Comparison of ENCODE assay signal across 8 mouse cellular contexts in genomic region chr3:135422232-135422855, GRCm38 (mm10). TPM values are rescaled to one million over a fixed set of nuclear protein-coding genes. Genes with fewer than 3 reads are reported as not detected.
DNase-seq lines count a peak whose midpoint lies in the region; ATAC-seq and TF ChIP-seq lines count a peak whose summit lies in the region.

No protein-coding gene starts in this region.

- peak; percentile 8 for DNase-seq in lung, embryonic 14.5 days
- no peak for DNase-seq in lung, postnatal 36 days
- DNase-seq in adrenal gland, postnatal 10 days, result no peak
- no peak for DNase-seq in kidney, adult 8-10 months
- no peak for DNase-seq in layer of hippocampus, adult 8-10 months (ENCODE audit: low spot score in 2 of 2)

- no peaks in the 10 kb centered on the region for H3K36me3 ChIP-seq in lung, embryonic 14.5 days (ENCODE audit: insufficient read depth)
- H3K36me3 ChIP-seq in embryonic facial prominence, embryonic 13.5 days, result 0 out of 2 replicates have a peak, but pooled peaks cover 3% of the 10 kb centered on the region
- H3K36me3 ChIP-seq in intestine, postnatal 0 days (ENCODE audit: control insufficient read depth, insufficient read depth), result 0 out of 2 replicates have a peak, but pooled peaks cover 3% of the 10 kb centered on the region
- H3K36me3 ChIP-seq in neural tube, embryonic 15.5 days, result no peaks in the 10 kb centered on the region

- H3K27me3 ChIP-seq in lung, embryonic 14.5 days (ENCODE audit: insufficient read depth, low read length), result no peaks in the 10 kb centered on the region
- no peaks in the 10 kb centered on the region for H3K27me3 ChIP-seq in embryonic facial prominence, embryonic 13.5 days
- H3K27me3 ChIP-seq in intestine, postnatal 0 days (replicated peaks; ENCODE audit: control insufficient read depth, insufficient read depth, low read length), result no peaks in the 10 kb centered on the region
- H3K27me3 ChIP-seq in neural tube, embryonic 15.5 days (replicated peaks), result no peaks in the 10 kb centered on the region

- peak overlapping the region; percentile 71 for H3K4me3 ChIP-seq in lung, embryonic 14.5 days (ENCODE audit: low read depth, low read length)
- H3K4me3 ChIP-seq in embryonic facial prominence, embryonic 13.5 days, result peak overlapping the region; percentile 74
- H3K4me3 ChIP-seq in intestine, postnatal 0 days (ENCODE audit: low read depth, low read length), result peak overlapping the region; percentile 86
- peak overlapping the region; percentile 78 for H3K4me3 ChIP-seq in neural tube, embryonic 15.5 days (replicated peaks)

- H3K9me3 ChIP-seq in lung, embryonic 14.5 days (ENCODE audit: low read depth, low read length), result no peaks in the 10 kb centered on the region
- H3K9me3 ChIP-seq in embryonic facial prominence, embryonic 13.5 days, result no peaks in the 10 kb centered on the region
- no peaks in the 10 kb centered on the region for H3K9me3 ChIP-seq in intestine, postnatal 0 days (ENCODE audit: control insufficient read depth)
- no peaks in the 10 kb centered on the region for H3K9me3 ChIP-seq in neural tube, embryonic 15.5 days (replicated peaks)

- peak overlapping the region; percentile 73 for H3K4me2 ChIP-seq in lung, embryonic 14.5 days
- peak overlapping the region; percentile 75 for H3K4me2 ChIP-seq in embryonic facial prominence, embryonic 13.5 days
- peak overlapping the region; percentile 80 for H3K4me2 ChIP-seq in intestine, postnatal 0 days (replicated peaks; ENCODE audit: low read depth)
- peak overlapping the region; percentile 75 for H3K4me2 ChIP-seq in neural tube, embryonic 15.5 days

- peak overlapping the region; percentile 93 for H3K27ac ChIP-seq in lung, embryonic 14.5 days (ENCODE audit: low read depth)
- H3K27ac ChIP-seq in embryonic facial prominence, embryonic 13.5 days, result peak overlapping the region; percentile 95
- H3K27ac ChIP-seq in intestine, postnatal 0 days (ENCODE audit: low read depth, low read length), result peak overlapping the region; percentile 94
- peak overlapping the region; percentile 99 for H3K27ac ChIP-seq in neural tube, embryonic 15.5 days (replicated peaks)

- TF ChIP-seq CTCF in lung, embryonic 14.5 days (IDR thresholded peaks at IDR 0.05; ENCODE audit: low read depth), result no peak
- no peak for TF ChIP-seq CTCF in intestine, postnatal 0 days (IDR thresholded peaks at IDR 0.05; ENCODE audit: low read depth)

- 15% methylated on average over 8 of the region's 8 CpGs for WGBS in lung, embryonic 14.5 days
- WGBS in embryonic facial prominence, embryonic 13.5 days, result 26% methylated on average over 8 of the region's 8 CpGs
- 10% methylated on average over 8 of the region's 8 CpGs for WGBS in intestine, postnatal 0 days
- 30% methylated on average over 8 of the region's 8 CpGs for WGBS in neural tube, embryonic 15.5 days

- H3K4me1 ChIP-seq in lung, embryonic 14.5 days (ENCODE audit: insufficient read depth), result no peaks in the 10 kb centered on the region; the same call in 1 of the 2 replicates
- peaks cover 24% of the 10 kb centered on the region for H3K4me1 ChIP-seq in embryonic facial prominence, embryonic 13.5 days
- H3K4me1 ChIP-seq in intestine, postnatal 0 days (replicated peaks; ENCODE audit: control insufficient read depth, insufficient read depth, low read length), result no peaks in the 10 kb centered on the region
- H3K4me1 ChIP-seq in neural tube, embryonic 15.5 days, result peaks cover 22% of the 10 kb centered on the region

- peak overlapping the region; percentile 80 for H3K9ac ChIP-seq in lung, embryonic 14.5 days
- peak overlapping the region; percentile 87 for H3K9ac ChIP-seq in embryonic facial prominence, embryonic 13.5 days
- H3K9ac ChIP-seq in intestine, postnatal 0 days (ENCODE audit: low read depth, low read length), result peak overlapping the region; percentile 73
- peak overlapping the region; percentile 82 for H3K9ac ChIP-seq in neural tube, embryonic 15.5 days (replicated peaks)

- ATAC-seq in lung, embryonic 14.5 days (ENCODE audit: insufficient read depth), result no peak; the same call in 1 of the 2 replicates
- no peak for ATAC-seq in embryonic facial prominence, embryonic 13.5 days (ENCODE audit: insufficient number of reproducible peaks, insufficient read depth, low FRiP score, low TSS enrichment, low read depth)
- ATAC-seq in intestine, postnatal 0 days, result no peak
- no peak; the same call in 1 of the 2 replicates for ATAC-seq in neural tube, embryonic 15.5 days (ENCODE audit: low FRiP score)

RNA-seq across cellular contexts. Expression of gene Cisd2, which starts 1.4 kb away (rescaled TPM):
- polyA plus RNA-seq in lung, embryonic 14.5 days (2014; fragmentation: Nextera tagmentation; extraction: Ambion mirVana), result 61.5 and 66.6 TPM in 2 replicates
- 65.7 and 66.4 TPM in 2 replicates for polyA plus RNA-seq in embryonic facial prominence, embryonic 13.5 days (2015; fragmentation: Nextera tagmentation; extraction: Ambion mirVana)
- 41.6 and 44.3 TPM in 2 replicates for polyA plus RNA-seq in intestine, postnatal 0 days (2015; fragmentation: Nextera tagmentation; extraction: Ambion mirVana)
- polyA plus RNA-seq in neural tube, embryonic 15.5 days (2015; fragmentation: Nextera tagmentation; extraction: Ambion mirVana), result 67.1 and 69.0 TPM in 2 replicates
- 10 to 100 TPM; 27.0 to 30.2 TPM for total RNA-seq in adrenal gland, postnatal 10 days (2021)
- 10 to 100 TPM; 34.3 to 36.5 (median 35.5) TPM for total RNA-seq in layer of hippocampus, adult 8-10 months (2022)

RNA-seq across cellular contexts. Expression of gene Ube2d3, which starts 15.6 kb away (rescaled TPM):
- polyA plus RNA-seq in lung, embryonic 14.5 days (2014; fragmentation: Nextera tagmentation; extraction: Ambion mirVana), result 586 and 604 TPM in 2 replicates
- polyA plus RNA-seq in embryonic facial prominence, embryonic 13.5 days (2015; fragmentation: Nextera tagmentation; extraction: Ambion mirVana), result 489 and 515 TPM in 2 replicates
- polyA plus RNA-seq in intestine, postnatal 0 days (2015; fragmentation: Nextera tagmentation; extraction: Ambion mirVana), result 383 and 404 TPM in 2 replicates
- 331 and 389 TPM in 2 replicates for polyA plus RNA-seq in neural tube, embryonic 15.5 days (2015; fragmentation: Nextera tagmentation; extraction: Ambion mirVana)
- total RNA-seq in adrenal gland, postnatal 10 days (2021), result 100 to 1,000 TPM; 350 to 358 TPM
- 100 to 1,000 TPM; 227 to 254 (median 239) TPM for total RNA-seq in layer of hippocampus, adult 8-10 months (2022)
